Mouse (Mus musculus) kidney, embryonic 14.5 days (tissue): ENCODE results near the gene Selenbp1. TPM values are rescaled to one million over a fixed set of nuclear protein-coding genes. Genes with fewer than 3 reads are reported as not detected.
"Not testable (repeated sequence)": the region's sequence is repeated elsewhere in the genome, so short reads cannot be mapped to it uniquely, and the experiment has no call there.

Experiments used
- ATAC-seq: fragments of 200-750 bp; cut with Nextera tagmentation; 2 replicates; pipeline ENCODE4 v1.8.0; 2017; ENCODE audit warnings: moderate number of reproducible peaks, mild to moderate bottlenecking, moderate TSS enrichment, moderate library complexity; ENCODE audit not compliant: low FRiP score, low TSS enrichment
- H3K27ac ChIP-seq: fragments of 300-500 bp; sonication (generic); 2 replicates; pipeline ENCODE4 v1.5.1; 2014; ENCODE audit warnings: low read depth, mild to moderate bottlenecking, low read length, moderate library complexity, mixed read lengths
- H3K27me3 ChIP-seq: fragments of 300-500 bp; sonication (generic); 2 replicates; pipeline ENCODE4 v1.6.1; 2014; ENCODE audit warnings: mild to moderate bottlenecking, low read length; ENCODE audit not compliant: control insufficient read depth, insufficient read depth
- H3K36me3 ChIP-seq: fragments of 300-500 bp; sonication (generic); 2 replicates; pipeline ENCODE4 v1.6.1; 2014; ENCODE audit warnings: low read length, mixed read lengths; ENCODE audit not compliant: control insufficient read depth, insufficient read depth
- H3K4me1 ChIP-seq: fragments of 300-500 bp; sonication (generic); 2 replicates; pipeline ENCODE4 v1.6.1; 2014; ENCODE audit warnings: low read length, mixed read lengths; ENCODE audit not compliant: control insufficient read depth, insufficient read depth
- H3K4me2 ChIP-seq: fragments of 300-500 bp; sonication (generic); replicated peaks from 2 replicates; pipeline ENCODE4 v1.6.1; 2014; ENCODE audit warnings: low read depth, mild to moderate bottlenecking, low read length
- H3K4me3 ChIP-seq: fragments of 300-500 bp; sonication (generic); 2 replicates; pipeline ENCODE4 v1.5.1; 2014; ENCODE audit warnings: mild to moderate bottlenecking, low read length
- H3K9ac ChIP-seq: fragments of 300-500 bp; sonication (generic); 2 replicates; pipeline ENCODE4 v1.6.1; 2014; ENCODE audit warnings: low read depth, mild to moderate bottlenecking, low read length, moderate library complexity
- H3K9me3 ChIP-seq: fragments of 300-500 bp; sonication (generic); 2 replicates; pipeline ENCODE4 v1.6.1; 2016; ENCODE audit warnings: low read length; ENCODE audit not compliant: control insufficient read depth
- WGBS: fragments of 180-500 bp; shearing (Covaris S2); extraction: QIAGEN DNeasy Blood & Tissue Kit; methylation state at CpG from one replicate; pipeline ENCODE4 v1.1.7; 2014; 5-methylcytosine and 5-hydroxymethylcytosine counted together
- polyA plus RNA-seq: library from polyadenylated mRNA; unstranded; fragments of >200 nt; fragmentation: Nextera tagmentation; extraction: Ambion mirVana; gene quantifications from 2 replicates; pipeline ENCODE4 v1.2.1, GENCODE M21; 2014

Gene Selenbp1
- polyA plus RNA-seq = 35.6 and 40.0 TPM in 2 replicates

DNA sequence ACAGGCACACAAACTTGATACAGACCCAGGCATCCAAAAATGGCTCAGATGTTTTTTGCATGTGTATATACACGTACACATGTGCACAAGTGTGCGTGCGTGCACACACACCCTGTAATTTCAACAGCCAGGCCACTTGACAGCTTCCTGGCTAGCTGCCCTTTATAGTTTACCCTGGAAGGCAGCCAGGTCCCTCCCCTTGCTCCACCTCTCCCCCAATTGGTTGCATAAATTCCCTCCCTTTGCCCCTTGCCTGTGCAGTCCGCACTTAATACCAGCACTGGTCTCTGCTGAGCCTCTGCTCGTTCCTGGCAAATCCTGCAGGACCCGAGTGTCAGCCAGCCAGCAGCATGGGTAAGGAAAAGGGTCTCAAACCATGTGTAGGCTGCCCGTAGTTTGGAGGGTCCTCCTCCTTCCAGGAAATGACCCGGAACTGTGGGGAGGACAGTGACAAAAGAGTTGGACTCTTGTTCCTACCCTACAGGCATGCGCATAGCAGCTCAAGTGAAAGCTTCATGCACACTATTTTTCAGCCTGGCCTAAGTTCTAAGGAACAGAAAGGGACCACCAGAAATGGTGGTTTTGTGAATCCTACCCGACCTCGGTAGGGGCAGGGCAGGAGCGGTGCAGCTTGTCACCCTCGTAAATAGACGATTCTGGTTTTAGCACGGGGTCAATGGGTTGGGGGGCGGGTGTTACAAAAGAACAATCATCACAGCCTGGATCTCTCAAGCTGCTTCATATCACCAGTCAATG lies at the start of gene Selenbp1:
TSS of gene Selenbp1 (plus strand) at position 248 of the 756 bp plus-strand sequence.
- H3K4me1 ChIP-seq = peaks cover 8% of the 10 kb centered on the region
- ATAC-seq = peak; percentile 87
- peak within 1 kb of the TSS; percentile 27 for H3K4me3 ChIP-seq
- H3K9ac ChIP-seq = peak within 1 kb of the TSS; percentile 31; the same call in 1 of the 2 replicates
- peak within 1 kb of the TSS; percentile 51 for H3K4me2 ChIP-seq
- WGBS = 3% methylated on average over 16 of the region's 16 CpGs
- H3K27me3 ChIP-seq = no peaks in the 10 kb centered on the region
- H3K27ac ChIP-seq = peak within 1 kb of the TSS; percentile 88
- no peaks in the 10 kb centered on the region for H3K36me3 ChIP-seq
- no peaks in the 10 kb centered on the region for H3K9me3 ChIP-seq

- Histone ChIP-seq H3K27me3 (no peaks in the 10 kb centered on the region), H3K4me3 (peak within 1 kb of the TSS; percentile 83), H3K4me1 (peaks cover 10% of the 10 kb centered on the region; the same call in 1 of the 2 replicates), H3K36me3 (peaks cover 38% of the 10 kb centered on the region), H3K9ac (peak within 1 kb of the TSS; percentile 89), H3K27ac (peak within 1 kb of the TSS; percentile 60), H3K4me2 (peak within 1 kb of the TSS; percentile 66), H3K9me3 (no peaks in the 10 kb centered on the region)
- ATAC-seq = peak; percentile 81
- WGBS = under 1% methylated on average over 61 of the region's 61 CpGs
These were observed 46.3 kb upstream of the Selenbp1 start, which contains the start of gene Psmb4 for GRCm38 (mm10) chr3:94886316-94887224. Gene Psmb4 (minus strand): TSS chr3:94886961.

DNA sequence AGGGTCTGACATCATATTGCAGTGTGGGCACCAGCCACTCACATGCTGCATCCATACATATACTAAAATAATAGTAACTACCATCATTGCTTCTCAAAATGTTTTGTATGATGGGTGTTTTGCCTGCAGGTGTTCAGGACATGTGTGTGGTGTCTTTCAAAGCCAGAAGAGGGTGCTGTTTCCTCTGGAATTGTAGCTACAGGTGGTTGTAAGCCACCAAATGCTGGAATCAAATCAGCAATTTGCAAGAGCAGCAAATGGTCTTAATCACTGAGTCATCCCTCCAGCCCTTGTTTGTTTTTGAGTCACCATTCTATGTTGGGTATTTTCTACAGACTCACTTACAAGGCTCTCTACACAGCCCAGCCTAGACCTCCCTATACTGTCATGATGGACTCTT lies 44.3 kb upstream of the Selenbp1 start:
- Histone ChIP-seq H3K4me3 (no peak overlapping the region), H3K36me3 (peaks cover 19% of the 10 kb centered on the region), H3K27me3 (no peaks in the 10 kb centered on the region), H3K4me1 (peaks cover 10% of the 10 kb centered on the region; the same call in 1 of the 2 replicates), H3K4me2 (no peak overlapping the region), H3K9me3 (no peaks in the 10 kb centered on the region), H3K27ac (no peak overlapping the region), H3K9ac (no peak overlapping the region)
- ATAC-seq = no peak

DNA sequence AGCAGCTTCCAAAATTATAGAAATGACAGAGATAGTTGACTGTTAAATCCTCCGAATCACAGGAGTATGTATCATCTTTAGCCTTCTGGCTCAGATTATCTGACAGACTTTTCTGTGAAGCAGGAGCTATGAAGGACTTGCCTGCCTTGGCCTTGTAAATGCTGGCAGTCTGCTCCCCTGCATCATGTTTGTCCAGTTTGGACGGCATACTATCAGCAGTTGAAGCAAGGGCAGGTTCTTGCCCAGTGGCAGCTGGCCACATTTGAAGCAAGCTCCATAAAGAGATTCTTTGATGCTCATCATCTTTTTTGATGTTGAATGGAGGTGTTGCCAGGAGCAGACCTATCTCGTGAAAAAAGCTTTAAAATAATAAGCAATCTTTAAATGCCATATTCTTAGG lies 38.8 kb upstream of the Selenbp1 start:
- Histone ChIP-seq H3K27ac (no peak overlapping the region), H3K27me3 (no peaks in the 10 kb centered on the region), H3K4me3 (no peak overlapping the region), H3K9me3 (no peaks in the 10 kb centered on the region), H3K4me2 (no peak overlapping the region), H3K4me1 (no peaks in the 10 kb centered on the region), H3K36me3 (no peaks in the 10 kb centered on the region), H3K9ac (no peak overlapping the region)
- no peak for ATAC-seq
- WGBS = 74% methylated on average over 3 of the region's 3 CpGs

- no peaks in the 10 kb centered on the region for H3K9me3 ChIP-seq
- H3K4me2 ChIP-seq = no peak overlapping the region
- no peaks in the 10 kb centered on the region for H3K4me1 ChIP-seq
- no peaks in the 10 kb centered on the region for H3K36me3 ChIP-seq
- no peaks in the 10 kb centered on the region for H3K27me3 ChIP-seq
- H3K4me3 ChIP-seq = no peak overlapping the region
- no peak overlapping the region for H3K27ac ChIP-seq
- no peak overlapping the region for H3K9ac ChIP-seq
- no peak for ATAC-seq
- 19% methylated on average over 7 of the region's 7 CpGs for WGBS
These were observed 30.1 kb upstream of the Selenbp1 start for GRCm38 (mm10) chr3:94902747-94903146.

DNA sequence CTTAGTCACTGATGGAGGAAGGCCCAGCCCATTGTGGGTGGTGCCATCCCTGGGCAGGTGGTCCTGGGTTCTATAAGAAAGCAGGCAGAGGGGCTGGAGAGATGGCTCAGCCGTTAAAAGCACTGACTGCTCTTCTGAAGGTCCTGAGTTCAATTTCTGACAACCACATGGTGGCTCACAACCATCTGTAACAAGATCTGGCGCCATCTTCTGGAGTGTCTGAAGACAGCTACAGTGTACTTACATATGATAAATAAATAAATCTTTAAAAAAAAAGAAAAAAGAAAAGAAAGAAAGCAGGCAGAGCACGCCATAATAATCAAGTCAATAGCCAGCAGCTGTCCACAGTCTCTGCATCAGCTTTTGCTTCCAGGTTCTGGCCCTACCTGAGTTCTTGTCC lies 28.1 kb upstream of the Selenbp1 start:
- not testable (repeated sequence) for H3K4me1 ChIP-seq, H3K27me3 ChIP-seq, H3K9me3 ChIP-seq, H3K27ac ChIP-seq, H3K4me2 ChIP-seq, H3K36me3 ChIP-seq, H3K9ac ChIP-seq, ATAC-seq, H3K4me3 ChIP-seq
- 69% methylated on average over 3 of the region's 3 CpGs for WGBS

DNA sequence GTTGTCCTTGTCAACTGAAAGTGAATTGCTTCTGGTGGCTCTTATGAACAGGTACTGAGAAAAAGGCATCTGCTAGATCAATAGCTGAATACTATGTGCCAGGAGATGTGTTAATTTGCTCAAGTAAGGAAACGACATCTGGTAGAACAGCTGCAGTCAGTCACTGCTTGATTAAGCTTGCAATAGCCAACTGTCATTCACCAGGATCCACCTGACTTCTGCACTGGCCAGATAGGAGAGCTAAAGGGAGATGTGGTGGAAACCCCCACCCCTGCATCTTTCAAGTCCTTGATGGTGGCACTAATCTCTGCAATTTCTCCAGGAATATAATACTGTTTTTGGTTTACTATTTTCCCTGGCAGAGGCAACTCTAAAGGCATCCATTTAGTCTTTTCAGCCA lies 26.4 kb upstream of the Selenbp1 start:
- Histone ChIP-seq H3K27ac (no peak overlapping the region), H3K4me2 (no peak overlapping the region), H3K36me3 (no peaks in the 10 kb centered on the region), H3K9ac (no peak overlapping the region), H3K4me3 (no peak overlapping the region), H3K4me1 (no peaks in the 10 kb centered on the region), H3K27me3 (no peaks in the 10 kb centered on the region), H3K9me3 (no peaks in the 10 kb centered on the region)
- no peak for ATAC-seq
- 59% methylated on average over 1 of the region's 1 CpGs for WGBS

DNA sequence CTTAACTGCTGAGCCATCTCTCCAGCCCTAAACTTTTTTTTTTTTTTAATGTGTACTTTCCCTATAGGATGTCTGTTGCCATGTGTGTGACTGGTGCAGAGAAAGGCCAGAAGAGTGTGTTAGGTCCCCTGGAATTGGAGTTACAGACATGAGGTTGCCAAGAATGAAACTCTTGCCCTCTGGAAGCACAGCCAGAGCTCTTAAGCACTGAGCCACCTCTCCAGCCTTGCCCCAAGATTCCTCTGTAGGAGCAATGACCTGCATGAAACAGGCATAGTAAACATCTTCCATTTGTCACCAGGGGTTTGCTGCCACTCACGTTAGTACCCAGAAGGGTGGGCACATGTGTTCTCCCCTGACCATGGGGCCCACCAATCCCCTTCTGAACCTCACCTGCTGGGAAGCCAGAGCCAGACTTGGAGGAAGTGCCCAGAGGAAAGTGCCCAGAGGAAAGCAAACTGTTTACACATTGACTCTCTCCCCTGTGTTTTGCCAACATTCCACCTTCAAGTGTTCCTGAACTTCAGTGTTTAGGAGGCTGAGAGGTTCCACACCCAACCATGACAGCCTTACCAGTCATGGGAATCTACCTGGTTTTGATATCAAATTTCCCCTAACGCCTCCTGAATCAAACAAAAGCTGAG lies 21.7 kb upstream of the Selenbp1 start:
- Histone ChIP-seq H3K27me3 (no peaks in the 10 kb centered on the region), H3K4me1 (no peaks in the 10 kb centered on the region), H3K9me3 (no peaks in the 10 kb centered on the region), H3K4me2 (no peak overlapping the region), H3K27ac (no peak overlapping the region), H3K36me3 (no peaks in the 10 kb centered on the region), H3K9ac (no peak overlapping the region), H3K4me3 (no peak overlapping the region)
- 72% methylated on average over 2 of the region's 2 CpGs for WGBS
- ATAC-seq = no peak
